Mouse (Mus musculus): ENCODE data around the gene Rhcg.

- TF ChIP-seq CTCF (IDR thresholded peaks at IDR 0.05; ENCODE audit: borderline replicate concordance, control insufficient read depth, extremely low read depth, insufficient read depth, low read length, poor library complexity) (no peak), POLR2A (IDR thresholded peaks at IDR 0.05; ENCODE audit: control insufficient read depth, extremely low read depth, insufficient read depth, low read length, poor library complexity) (no peak)
These were observed 10.7 kb downstream of the Rhcg start for GRCm38 (mm10) chr7:79606766-79607165.

Measured in thymus, adult 2 months (tissue).